Mouse (Mus musculus): ENCODE measurements around the gene Bet1l. TPM values are rescaled to one million over a fixed set of nuclear protein-coding genes. Genes with fewer than 3 reads are reported as not detected.
"Not testable (repeated sequence)": the region's sequence is repeated elsewhere in the genome, so short reads cannot be mapped to it uniquely, and the experiment has no call there.

The Bet1l gene
- polyA plus RNA-seq, 1 experiment, result 35.7 TPM

DNA sequence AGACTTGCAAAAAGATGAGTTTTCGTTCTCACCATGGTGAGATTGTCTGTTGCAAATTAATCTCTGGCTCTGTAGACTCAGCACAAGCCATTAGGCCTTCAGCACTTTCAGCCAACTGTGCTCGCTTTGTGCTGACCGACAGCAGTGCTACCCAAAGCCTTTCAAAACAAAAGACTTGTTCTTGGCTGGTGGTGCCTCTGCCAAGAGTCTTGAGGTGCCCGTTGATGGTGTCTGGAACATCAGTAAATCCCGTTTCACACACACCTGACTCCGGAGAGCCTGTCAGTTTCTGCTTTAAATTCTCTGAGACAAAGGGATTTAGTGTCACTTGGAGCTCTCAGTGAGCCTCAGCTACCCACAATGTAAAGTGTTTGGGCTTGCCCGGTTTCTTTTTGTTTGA lies 36.7 kb upstream of the Bet1l start:
- Histone ChIP-seq H3K4me1 (ENCODE audit: control insufficient read depth, insufficient read depth, low read length) (no peaks in the 10 kb centered on the region), H3K27ac (ENCODE audit: insufficient read depth, low read length) (no peak overlapping the region), H3K4me3 (ENCODE audit: insufficient read depth, low read length) (no peak overlapping the region)
- no peak for TF ChIP-seq POLR2A (IDR thresholded peaks at IDR 0.05; ENCODE audit: low read depth, low read length)
- no peak for TF ChIP-seq CTCF (IDR thresholded peaks at IDR 0.05; ENCODE audit: borderline replicate concordance, insufficient read depth, low read length)

DNA sequence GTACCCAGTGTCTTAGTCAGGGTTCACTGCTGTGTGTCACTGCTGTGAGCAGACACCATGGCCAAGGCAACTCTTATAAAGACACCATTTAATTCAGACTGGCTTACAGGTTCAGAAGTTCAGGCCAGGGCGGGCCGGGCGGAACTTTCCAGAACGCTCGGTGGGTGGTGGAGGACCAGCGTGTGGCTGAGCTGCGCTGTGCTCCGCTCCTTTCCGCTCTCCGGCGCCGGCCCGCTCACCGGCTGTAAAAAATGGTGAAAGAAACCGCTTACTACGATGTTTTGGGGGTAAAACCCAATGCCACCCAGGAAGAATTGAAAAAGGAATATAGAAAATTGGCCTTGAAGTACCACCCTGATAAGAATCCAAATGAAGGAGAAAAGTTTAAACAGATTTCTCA lies 33.3 kb upstream of the Bet1l start:
- not testable (repeated sequence) for H3K4me3 ChIP-seq (ENCODE audit: insufficient read depth, low read length); H3K4me1 ChIP-seq (ENCODE audit: control insufficient read depth, insufficient read depth, low read length); H3K27ac ChIP-seq (ENCODE audit: insufficient read depth, low read length)

DNA sequence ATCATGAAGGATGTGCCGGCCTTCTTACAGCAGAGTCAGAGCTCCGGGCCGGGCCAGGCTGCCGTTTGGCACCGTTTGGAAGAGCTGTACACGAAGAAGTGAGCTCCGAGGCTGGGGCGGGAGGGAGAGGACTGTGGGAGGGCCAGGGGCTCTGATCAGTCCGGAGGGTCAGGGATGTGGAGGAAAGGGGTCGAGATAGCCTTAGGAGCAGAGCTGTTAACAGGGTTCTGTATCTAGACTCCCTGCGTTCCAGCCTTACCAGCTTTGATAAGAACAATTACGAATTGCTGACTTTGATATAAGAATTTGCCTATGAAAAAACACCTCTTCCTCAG lies 25.1 kb upstream of the Bet1l start:
- TF ChIP-seq CTCF (IDR thresholded peaks at IDR 0.05; ENCODE audit: borderline replicate concordance, insufficient read depth, low read length) (no peak), POLR2A (IDR thresholded peaks at IDR 0.05; ENCODE audit: low read depth, low read length) (no peak)
- peak overlapping the region; percentile 97 for H3K4me3 ChIP-seq (ENCODE audit: insufficient read depth, low read length)
- H3K4me1 ChIP-seq (ENCODE audit: control insufficient read depth, insufficient read depth, low read length), result peaks cover 5% of the 10 kb centered on the region
- peak overlapping the region; percentile 4; the same call in 1 of the 2 replicates for H3K27ac ChIP-seq (ENCODE audit: insufficient read depth, low read length)

DNA sequence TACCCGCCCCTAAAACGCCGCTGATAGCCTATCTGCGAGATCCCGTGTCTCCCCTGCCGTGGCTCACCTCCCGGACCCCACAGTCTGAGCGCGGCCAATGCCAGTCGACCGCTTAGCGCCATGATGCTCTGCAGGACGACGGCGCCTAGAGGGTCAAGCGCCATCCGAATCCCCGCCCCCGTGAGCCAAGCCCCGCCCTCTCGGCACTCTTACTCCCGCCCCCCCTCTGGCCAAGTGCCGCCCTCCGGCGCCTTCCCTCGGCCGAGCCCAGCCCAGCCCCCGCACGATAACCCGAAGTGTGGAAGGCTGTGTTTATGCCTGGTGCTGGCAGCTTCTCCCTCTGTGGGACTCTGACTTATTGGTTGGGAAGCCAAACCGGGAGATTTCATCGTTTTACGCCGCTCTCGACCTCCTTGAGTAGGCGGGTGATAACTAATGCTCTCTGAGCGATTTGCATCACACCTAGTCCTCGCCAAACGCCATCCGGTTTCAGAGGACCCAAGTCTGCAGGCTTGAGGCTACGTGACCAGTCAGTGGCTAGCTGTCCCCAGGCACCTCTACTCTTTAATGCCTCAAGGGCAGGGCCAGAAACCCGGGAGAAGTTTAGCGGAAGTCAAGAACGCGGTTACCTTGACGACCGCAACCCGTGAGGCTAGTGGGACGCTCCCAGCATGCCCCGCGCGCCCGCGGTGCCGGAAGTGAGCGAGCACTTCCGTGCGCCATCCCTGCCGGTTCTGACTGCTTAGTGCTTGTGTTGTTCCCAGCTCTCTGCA lies 24.5 kb upstream of the Bet1l start, which contains the start of the genes Psmd13 and Sirt3:
TSS of gene Psmd13 (plus strand) at position 273 of the 773 bp plus-strand sequence.
TSS of gene Sirt3 (minus strand) at position 614 of the 773 bp plus-strand sequence.
- peaks cover 5% of the 10 kb centered on the region for H3K4me1 ChIP-seq (ENCODE audit: control insufficient read depth, insufficient read depth, low read length)
- peak within 1 kb of the TSS; percentile 56 for H3K27ac ChIP-seq (ENCODE audit: insufficient read depth, low read length)
- peak; percentile 88 for TF ChIP-seq POLR2A (IDR thresholded peaks at IDR 0.05; ENCODE audit: low read depth, low read length)
- no peak for TF ChIP-seq CTCF (IDR thresholded peaks at IDR 0.05; ENCODE audit: borderline replicate concordance, insufficient read depth, low read length)
- H3K4me3 ChIP-seq (ENCODE audit: insufficient read depth, low read length), result peak within 1 kb of the TSS; percentile 97

DNA sequence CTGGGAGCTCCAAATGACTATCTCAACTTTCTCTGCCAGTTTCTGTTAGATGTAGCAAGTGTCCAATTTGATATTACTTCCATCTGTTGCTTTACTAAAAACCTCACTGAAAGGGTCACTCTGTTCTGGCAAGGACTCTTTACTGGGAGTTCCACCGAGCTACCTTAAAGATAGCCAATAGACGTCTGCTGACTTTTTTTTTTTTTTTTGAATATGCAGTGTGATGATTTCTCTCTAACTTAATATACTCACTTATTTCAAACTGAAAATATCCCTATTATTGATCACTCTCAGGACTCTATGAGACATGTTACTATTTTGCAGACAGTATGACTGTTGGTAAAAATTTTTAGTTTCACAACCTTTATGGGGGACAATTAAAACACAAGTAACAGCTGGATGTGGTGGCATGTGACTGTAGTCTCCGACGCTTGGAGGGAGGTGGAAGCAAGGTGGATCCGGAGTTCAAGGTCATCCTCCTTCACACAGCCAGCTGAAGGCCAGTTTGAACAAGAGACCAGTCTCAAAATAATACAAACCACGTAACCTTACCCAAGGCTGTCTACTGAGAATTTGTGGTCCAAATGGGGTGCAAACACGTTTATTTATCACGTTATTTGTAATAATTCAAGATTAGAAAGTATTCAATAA lies 23.6 kb upstream of the Bet1l start:
- TF ChIP-seq CTCF (IDR thresholded peaks at IDR 0.05; ENCODE audit: borderline replicate concordance, insufficient read depth, low read length), result no peak
- no peak for TF ChIP-seq POLR2A (IDR thresholded peaks at IDR 0.05; ENCODE audit: low read depth, low read length)

DNA sequence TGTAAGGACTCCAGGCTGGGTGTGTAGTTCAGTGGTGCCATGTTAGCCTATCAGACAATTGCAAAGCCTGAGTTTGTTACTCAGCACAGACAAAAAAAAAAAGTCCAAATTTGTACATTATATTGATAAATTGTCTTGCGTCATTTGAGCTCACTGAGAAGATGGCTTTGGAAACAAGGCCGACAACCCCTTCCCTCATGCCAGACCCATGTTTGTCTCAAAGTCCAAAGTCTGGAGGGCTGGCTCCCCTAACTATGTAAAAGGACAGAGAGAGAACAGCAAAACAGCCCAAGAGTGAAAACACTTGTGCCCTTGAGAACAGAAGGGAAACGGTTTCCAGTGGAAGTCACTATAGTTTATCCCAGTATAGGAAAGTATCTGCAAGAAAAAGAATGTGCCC lies 23.0 kb upstream of the Bet1l start:
- no peak overlapping the region for H3K27ac ChIP-seq (ENCODE audit: insufficient read depth, low read length)
- H3K4me3 ChIP-seq (ENCODE audit: insufficient read depth, low read length), result no peak overlapping the region
- no peak for TF ChIP-seq CTCF (IDR thresholded peaks at IDR 0.05; ENCODE audit: borderline replicate concordance, insufficient read depth, low read length)
- no peak for TF ChIP-seq POLR2A (IDR thresholded peaks at IDR 0.05; ENCODE audit: low read depth, low read length)
- H3K4me1 ChIP-seq (ENCODE audit: control insufficient read depth, insufficient read depth, low read length), result peaks cover 5% of the 10 kb centered on the region

More for the DNA sequence above, 23.6 kb upstream of the Bet1l start:
- Histone ChIP-seq H3K4me1 (ENCODE audit: control insufficient read depth, insufficient read depth, low read length) (peaks cover 5% of the 10 kb centered on the region), H3K4me3 (ENCODE audit: insufficient read depth, low read length) (peak overlapping the region; percentile 97), H3K27ac (ENCODE audit: insufficient read depth, low read length) (no peak overlapping the region)

DNA sequence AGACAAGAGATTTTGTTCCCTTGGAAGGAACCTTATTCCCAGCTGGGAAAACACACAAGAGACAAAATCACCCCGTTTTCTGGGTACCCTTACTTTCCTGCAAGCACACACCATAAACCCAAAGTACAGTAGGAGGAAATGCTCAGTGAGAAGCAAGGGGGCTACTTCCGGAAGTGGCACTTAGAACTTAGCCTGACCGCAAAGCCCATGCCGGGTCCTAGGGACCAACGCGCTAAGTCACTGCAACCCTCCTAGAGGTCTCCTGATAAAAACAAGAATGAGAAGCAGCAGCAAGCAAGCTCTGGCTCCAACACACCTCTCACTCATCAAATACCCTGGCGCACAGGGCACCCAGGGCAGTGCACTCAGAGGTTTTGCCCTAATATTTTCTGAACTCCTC lies 22.0 kb upstream of the Bet1l start:
- no peak for TF ChIP-seq POLR2A (IDR thresholded peaks at IDR 0.05; ENCODE audit: low read depth, low read length)
- TF ChIP-seq CTCF (IDR thresholded peaks at IDR 0.05; ENCODE audit: borderline replicate concordance, insufficient read depth, low read length), result no peak
- no peak overlapping the region for H3K27ac ChIP-seq (ENCODE audit: insufficient read depth, low read length)
- no peak overlapping the region for H3K4me3 ChIP-seq (ENCODE audit: insufficient read depth, low read length)
- H3K4me1 ChIP-seq (ENCODE audit: control insufficient read depth, insufficient read depth, low read length), result peaks cover 5% of the 10 kb centered on the region

DNA sequence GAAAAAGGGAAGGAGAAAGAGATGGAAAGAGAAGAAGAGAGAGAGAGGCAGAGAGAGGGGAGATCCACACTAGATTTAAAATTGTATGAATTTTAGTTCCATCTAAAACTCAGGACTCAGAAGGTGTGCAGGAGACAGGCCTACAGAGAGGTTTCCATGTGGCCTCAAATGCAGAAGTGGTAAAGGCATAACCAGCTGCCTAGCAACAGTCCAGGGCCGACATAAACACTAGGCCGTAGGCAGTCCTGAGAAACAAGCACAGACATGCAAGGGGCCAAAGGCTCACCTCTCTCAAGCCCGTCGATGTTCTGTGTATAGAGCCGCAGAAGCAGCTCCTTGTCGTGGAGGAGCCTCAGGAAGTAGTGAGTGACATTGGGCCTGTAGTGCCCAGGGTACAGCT lies 20.0 kb upstream of the Bet1l start:
- Histone ChIP-seq H3K27ac (ENCODE audit: insufficient read depth, low read length) (no peak overlapping the region), H3K4me1 (ENCODE audit: control insufficient read depth, insufficient read depth, low read length) (no peaks in the 10 kb centered on the region; the same call in 1 of the 2 replicates), H3K4me3 (ENCODE audit: insufficient read depth, low read length) (no peak overlapping the region)
- no peak for TF ChIP-seq CTCF (IDR thresholded peaks at IDR 0.05; ENCODE audit: borderline replicate concordance, insufficient read depth, low read length)
- no peak for TF ChIP-seq POLR2A (IDR thresholded peaks at IDR 0.05; ENCODE audit: low read depth, low read length)

DNA sequence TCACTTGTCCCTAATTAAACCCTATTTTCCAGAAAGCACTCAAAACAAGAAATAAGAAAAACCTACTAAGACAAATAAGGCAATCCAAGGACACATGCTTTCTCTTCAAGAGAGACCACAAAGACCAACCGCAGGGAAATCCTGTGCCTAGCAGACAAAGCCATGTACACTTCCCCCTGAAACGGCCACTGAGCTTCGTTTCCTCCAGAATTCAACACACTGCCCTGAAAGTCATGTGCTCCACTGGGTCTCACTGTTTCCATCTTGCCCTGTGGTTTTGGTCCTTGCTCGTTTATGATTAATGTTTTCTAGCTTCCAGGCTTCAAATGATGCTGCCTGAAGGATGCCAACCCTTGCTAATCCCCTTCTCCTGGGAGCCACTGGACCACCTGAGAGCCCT lies 16.8 kb upstream of the Bet1l start:
- TF ChIP-seq CTCF (IDR thresholded peaks at IDR 0.05; ENCODE audit: borderline replicate concordance, insufficient read depth, low read length) (no peak), POLR2A (IDR thresholded peaks at IDR 0.05; ENCODE audit: low read depth, low read length) (no peak)
- Histone ChIP-seq H3K4me1 (ENCODE audit: control insufficient read depth, insufficient read depth, low read length) (no peaks in the 10 kb centered on the region), H3K4me3 (ENCODE audit: insufficient read depth, low read length) (no peak overlapping the region), H3K27ac (ENCODE audit: insufficient read depth, low read length) (no peak overlapping the region)

DNA sequence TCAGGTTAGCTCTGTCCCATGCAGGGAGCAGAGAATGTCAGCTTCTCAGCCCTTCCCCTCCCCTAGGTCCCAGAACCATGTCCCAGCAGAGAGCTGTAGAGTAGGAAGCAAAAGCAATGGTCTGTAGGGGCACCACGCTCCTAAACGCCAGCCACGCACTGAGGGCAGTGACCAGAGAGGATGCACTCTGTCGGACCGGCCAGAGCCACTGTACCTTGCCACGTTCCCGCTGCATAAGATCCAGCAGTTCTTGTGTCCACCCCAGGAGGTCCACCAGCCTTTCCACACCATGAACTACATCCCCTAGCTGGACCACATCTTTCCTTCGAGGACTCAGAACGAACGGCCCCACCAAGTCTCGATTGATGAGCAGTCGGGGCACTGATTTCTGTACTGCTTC lies 7.4 kb upstream of the Bet1l start:
- Histone ChIP-seq H3K4me1 (ENCODE audit: control insufficient read depth, insufficient read depth, low read length) (no peaks in the 10 kb centered on the region), H3K4me3 (ENCODE audit: insufficient read depth, low read length) (no peak overlapping the region), H3K27ac (ENCODE audit: insufficient read depth, low read length) (no peak overlapping the region)
- TF ChIP-seq CTCF (IDR thresholded peaks at IDR 0.05; ENCODE audit: borderline replicate concordance, insufficient read depth, low read length), result no peak
- peak; percentile 30; the same call in 1 of the 2 replicates for TF ChIP-seq POLR2A (IDR thresholded peaks at IDR 0.05; ENCODE audit: low read depth, low read length)

Data from embryonic fibroblast, embryonic 13.5 days (primary cell).